Mouse (Mus musculus) heart, postnatal 25 days (tissue): ENCODE measurements at regions not wholly inside any gene's neighbourhood (a gene's known extent, or its start where the extent isn't known, plus 50 kb on each side); places are given as distances from the start of the nearest gene placed in this dataset.

Source experiments
- DNase-seq: peaks from one replicate; pipeline ENCODE4 v3.0.0; 2022; ENCODE audit warnings: low spot score
- intact Hi-C: fragments of 180-260 bp; cut with DNase I; formaldehyde crosslinking; loops from one replicate; pipeline ENCODE4 v1.15.1; 2025

DNA sequence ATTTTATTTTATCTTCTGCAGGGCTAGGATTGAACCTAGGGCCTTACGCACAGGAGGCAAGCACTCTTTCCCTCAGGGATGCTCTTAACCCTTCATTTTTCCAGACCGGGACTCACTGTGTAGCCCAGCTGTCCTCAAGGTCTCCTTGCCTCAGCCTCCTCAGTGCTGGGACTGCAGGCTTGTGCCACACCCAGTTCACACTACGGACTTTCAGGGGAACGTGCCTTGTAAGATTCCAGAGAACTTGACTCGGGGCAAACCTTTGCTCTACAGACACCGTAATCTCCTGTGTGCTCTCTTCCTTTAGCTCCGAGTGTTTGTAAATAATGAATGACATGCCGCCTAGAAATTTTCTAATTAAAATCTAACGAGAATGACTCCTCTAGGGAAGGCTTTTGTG lies 68.6 kb upstream of the Rybp start:
- intact Hi-C loops = no loop called here
- DNase-seq = no peak

- intact Hi-C loops = no loop called here
- no peak for DNase-seq
These were observed 60.2 kb upstream of the Rybp start for GRCm38 (mm10) chr6:100347481-100347880.

- intact Hi-C loops = no loop called here
- DNase-seq = no peak
These were observed 57.8 kb upstream of the Rybp start for GRCm38 (mm10) chr6:100345073-100345472.

DNA sequence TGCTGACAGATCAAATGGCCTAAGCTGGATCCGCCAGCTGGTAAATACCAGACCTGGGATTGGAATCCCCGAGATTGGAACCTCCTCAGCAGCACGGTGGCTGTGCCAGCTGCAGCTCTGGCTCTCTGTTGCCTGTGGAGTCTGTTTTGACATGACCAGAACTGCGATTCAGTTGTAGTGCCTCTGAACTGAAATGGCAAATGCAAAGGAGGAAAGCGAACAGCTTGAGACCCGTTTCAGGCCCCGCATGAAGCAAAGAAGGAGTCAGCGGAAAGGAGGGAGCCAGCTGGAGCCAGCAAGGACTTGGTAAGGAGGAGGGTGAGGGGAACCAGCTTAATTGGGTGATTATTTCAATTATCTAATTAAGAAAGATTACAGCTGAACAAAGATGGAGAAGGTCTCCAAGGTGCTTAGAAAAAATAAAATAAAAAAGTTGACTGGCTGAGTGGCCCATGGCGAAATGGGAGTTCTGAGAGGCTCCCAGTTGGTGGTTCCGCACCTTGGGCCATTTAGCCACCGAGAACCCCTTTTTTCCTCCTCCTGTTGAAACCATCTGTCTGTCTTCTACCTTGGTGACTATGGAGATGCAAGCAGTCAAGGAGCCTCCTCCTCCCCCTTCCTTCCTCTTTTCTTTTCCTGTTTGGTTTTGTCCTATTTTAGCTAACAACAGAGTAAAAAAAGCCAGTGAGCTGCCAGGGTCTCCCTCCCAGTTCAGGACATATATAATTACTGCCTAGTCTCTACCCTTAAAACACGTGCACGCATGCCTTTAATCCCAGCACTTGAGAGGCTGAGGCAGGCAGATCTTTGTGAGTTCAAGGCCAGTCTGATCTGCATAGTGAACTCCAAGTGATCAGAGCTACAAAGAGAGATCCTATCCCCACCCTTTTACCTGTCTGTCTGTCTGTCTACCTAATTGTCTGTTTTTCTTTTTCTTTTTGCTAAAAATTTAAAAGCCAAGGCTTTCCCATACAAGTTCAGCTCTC lies 54.3 kb upstream of the Rybp start:
- intact Hi-C loops = no loop called here
- no peak for DNase-seq

DNA sequence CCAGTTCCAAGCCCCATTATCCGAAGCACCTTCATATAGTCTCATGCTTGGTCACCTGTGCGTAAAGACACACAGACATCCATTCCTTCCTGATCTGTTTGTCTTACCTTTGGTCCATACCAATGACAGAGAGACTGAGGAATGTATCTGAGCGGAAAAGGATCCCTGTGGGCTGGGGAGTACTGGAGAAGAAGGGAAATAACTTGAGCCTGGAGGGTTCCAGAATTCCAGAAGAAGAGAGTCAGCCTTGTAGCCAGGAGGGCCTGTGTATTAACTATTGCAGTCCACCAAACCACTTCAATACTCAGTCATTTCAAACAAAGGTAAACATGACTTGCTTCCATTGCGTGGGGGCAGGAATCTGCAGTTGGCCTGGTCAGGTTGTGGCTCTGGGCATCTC lies 51.0 kb upstream of the Rybp start:
- no peak for DNase-seq
- intact Hi-C loops = no loop called here
